Mouse (Mus musculus) spleen, adult 2 months (tissue): Measurements from ENCODE around the gene Vsig10.

ENCODE experiments used
- CTCF ChIP-seq: fragments of 200-500 bp; IDR thresholded peaks from 2 replicates; pipeline ENCODE4 v1.5.1; 2011; ENCODE audit warnings: mild to moderate bottlenecking, inconsistent platforms; ENCODE audit not compliant: insufficient read depth, insufficient read length, insufficient replicate concordance; ENCODE audit errors: extremely low read depth
- POLR2A ChIP-seq: fragments of 200-500 bp; IDR thresholded peaks from 2 replicates; pipeline ENCODE4 v1.6.1; 2011; ENCODE audit warnings: low read depth, low read length, inconsistent platforms

GRCm38 (mm10) chr5:117373418-117373817 lies 54.5 kb downstream of the Vsig10 start:
- no peak for TF ChIP-seq POLR2A
- no peak for TF ChIP-seq CTCF
